Mouse (Mus musculus) olfactory bulb, adult 2 months (tissue): ENCODE results near the gene Usp28.

Experiments used
- CTCF ChIP-seq: fragments of 200-500 bp; IDR thresholded peaks from 2 replicates; pipeline ENCODE4 v1.5.1; 2012; ENCODE audit warnings: low read depth, mild to moderate bottlenecking, low read length, moderate library complexity; ENCODE audit not compliant: insufficient read depth
- POLR2A ChIP-seq: fragments of 200-500 bp; IDR thresholded peaks from 2 replicates; pipeline ENCODE4 v1.6.1; 2012; ENCODE audit warnings: mild to moderate bottlenecking, low read depth, low read length, moderate library complexity; ENCODE audit not compliant: insufficient read depth

DNA sequence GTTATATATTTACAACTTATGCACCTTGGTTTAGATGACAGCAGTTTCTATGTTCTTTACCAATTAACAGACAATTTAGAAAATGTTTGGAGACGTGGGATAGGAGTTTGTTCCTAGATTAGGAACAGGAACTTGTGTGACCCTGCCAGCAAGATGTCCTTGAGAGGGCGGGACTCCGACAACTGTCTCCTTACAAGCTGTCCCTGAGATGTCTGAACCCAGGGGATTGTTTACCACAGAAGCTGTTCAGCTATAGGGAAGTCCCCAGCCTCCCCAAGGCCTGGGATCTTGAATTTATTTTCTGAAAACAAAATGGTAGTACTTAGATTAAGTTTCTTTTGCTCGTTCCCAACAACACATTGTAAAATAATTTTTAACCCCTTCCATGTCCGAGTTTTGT is 65.7 kb downstream of the Usp28 start:
- TF ChIP-seq CTCF (no peak), POLR2A (no peak)
